Mouse (Mus musculus) adrenal gland, postnatal 14 days (tissue): ENCODE results near the gene Svs1. TPM values are rescaled to one million over a fixed set of nuclear protein-coding genes. Genes with fewer than 3 reads are reported as not detected.
"Not testable (repeated sequence)": the region's sequence is repeated elsewhere in the genome, so short reads cannot be mapped to it uniquely, and the experiment has no call there.

Experiments
- DNase-seq: peaks from one replicate; pipeline ENCODE4 v3.0.0; 2021; ENCODE audit warnings: mixed read lengths
- long read RNA-seq, 2 experiments: library from polyadenylated mRNA; stranded (forward); transcript quantifications; one replicate each; pipeline ENCODE4 v2.0.0; 2021
- total RNA-seq: library from RNA; stranded (reverse); gene quantifications from 2 replicates; pipeline ENCODE4 v1.2.3, GENCODE M21; 2021

Svs1 gene
- not detected in 2 replicates for total RNA-seq
- long read RNA-seq, experiment 1: 0 reads
- long read RNA-seq, experiment 2: 0 reads

- peak; percentile 54 for DNase-seq
These were observed at the start of gene Svs1 for GRCm38 (mm10) chr6:48986444-48986990. TSS of gene Svs1 (plus strand) at chr6:48986861.

GRCm38 (mm10) chr6:48949596-48949995 is 37.1 kb upstream of the Svs1 start:
- peak; percentile 25 for DNase-seq

- no peak for DNase-seq
These were observed 36.0 kb upstream of the Svs1 start for GRCm38 (mm10) chr6:48950676-48951075.

GRCm38 (mm10) chr6:48951630-48952029 is 35.0 kb upstream of the Svs1 start:
- no peak for DNase-seq

- peak; percentile 20 for DNase-seq
These were observed 33.4 kb upstream of the Svs1 start for GRCm38 (mm10) chr6:48953220-48953619.

GRCm38 (mm10) chr6:48954211-48954610 is 32.5 kb upstream of the Svs1 start:
- no peak for DNase-seq

GRCm38 (mm10) chr6:48954946-48955345 is 31.7 kb upstream of the Svs1 start:
- DNase-seq: peak; percentile 79

- no peak for DNase-seq
These were observed 29.9 kb upstream of the Svs1 start for GRCm38 (mm10) chr6:48956785-48957184.

- DNase-seq: peak; percentile 53
These were observed 28.6 kb upstream of the Svs1 start for GRCm38 (mm10) chr6:48958053-48958452.

GRCm38 (mm10) chr6:48959151-48959550 is 27.5 kb upstream of the Svs1 start:
- DNase-seq: peak; percentile 14

- DNase-seq: not testable (repeated sequence)
These were observed 20.0 kb upstream of the Svs1 start for GRCm38 (mm10) chr6:48966696-48967095.

GRCm38 (mm10) chr6:48967868-48968267 is 18.8 kb upstream of the Svs1 start:
- no peak for DNase-seq

- DNase-seq: no peak
These were observed 12.0 kb upstream of the Svs1 start, which contains the start of gene Doxl2 for GRCm38 (mm10) chr6:48974663-48975062. TSS of gene Doxl2 (plus strand) at chr6:48974963.

GRCm38 (mm10) chr6:48979616-48980015 is 7.0 kb upstream of the Svs1 start:
- no peak for DNase-seq

GRCm38 (mm10) chr6:48982305-48982704 is 4.4 kb upstream of the Svs1 start:
- DNase-seq: no peak

GRCm38 (mm10) chr6:48989971-48990370 is 3.3 kb downstream of the Svs1 start:
- no peak for DNase-seq

GRCm38 (mm10) chr6:48991991-48992390 is 5.3 kb downstream of the Svs1 start:
- no peak for DNase-seq

- DNase-seq: no peak
These were observed 11.5 kb downstream of the Svs1 start for GRCm38 (mm10) chr6:48998186-48998585.

- peak; percentile 48 for DNase-seq
These were observed 12.1 kb downstream of the Svs1 start for GRCm38 (mm10) chr6:48998796-48999195.

GRCm38 (mm10) chr6:49003381-49003780 is 16.7 kb downstream of the Svs1 start:
- no peak for DNase-seq

GRCm38 (mm10) chr6:49007981-49008380 is 21.3 kb downstream of the Svs1 start:
- DNase-seq: peak; percentile 78

GRCm38 (mm10) chr6:49008420-49009160 is 21.9 kb downstream of the Svs1 start:
- DNase-seq: no peak

- DNase-seq: no peak
These were observed 22.5 kb downstream of the Svs1 start for GRCm38 (mm10) chr6:49009161-49009555.

- DNase-seq: no peak
These were observed 23.0 kb downstream of the Svs1 start for GRCm38 (mm10) chr6:49009665-49010064.
